Mouse (Mus musculus): ENCODE measurements at regions not wholly inside any gene's neighbourhood (a gene's known extent, or its start where the extent isn't known, plus 50 kb on each side); places are given as distances from the start of the nearest gene placed in this dataset.

- TF ChIP-seq ZC3H11A (IDR thresholded peaks at IDR 0.05; ENCODE audit: borderline replicate concordance, low read depth, low read length) (no peak), CHD2 (IDR thresholded peaks at IDR 0.05; ENCODE audit: low read depth, low read length) (no peak)
These were observed 109.6 kb upstream of the Zdhhc25 start for GRCm38 (mm10) chr15:88490316-88491090.

All from ES-E14 (cell line).